Mouse (Mus musculus) midbrain, embryonic 14.5 days (tissue): Measurements from ENCODE around the gene Fzd1. TPM values are rescaled to one million over a fixed set of nuclear protein-coding genes. Genes with fewer than 3 reads are reported as not detected.
A peak's percentile ranks its signal among the peaks of the same experiment; 100 is the strongest.

Experiments used
- ATAC-seq: fragments of 200-750 bp; cut with Nextera tagmentation; 2 replicates; pipeline ENCODE4 v1.8.0; 2017; ENCODE audit warnings: moderate number of reproducible peaks, moderate library complexity; ENCODE audit not compliant: low FRiP score, low TSS enrichment
- DNase-seq: peaks from one replicate; pipeline ENCODE4 v3.0.0-alpha.2; 2015
- H3K27ac ChIP-seq: fragments of 300-500 bp; sonication (generic); replicated peaks from 2 replicates; pipeline ENCODE4 v1.5.1; 2014; ENCODE audit warnings: mild to moderate bottlenecking, low read depth, low read length, moderate library complexity
- H3K27me3 ChIP-seq: fragments of 300-500 bp; sonication (generic); 2 replicates; pipeline ENCODE4 v1.6.1; 2014; ENCODE audit warnings: low read length, control low read depth, mixed read lengths; ENCODE audit not compliant: control insufficient read depth, insufficient read depth
- H3K36me3 ChIP-seq: fragments of 300-500 bp; sonication (generic); 2 replicates; pipeline ENCODE4 v1.6.1; 2014; ENCODE audit warnings: low read length, control low read depth; ENCODE audit not compliant: control insufficient read depth, insufficient read depth
- H3K4me1 ChIP-seq: fragments of 300-500 bp; sonication (generic); 2 replicates; pipeline ENCODE4 v1.6.1; 2014; ENCODE audit warnings: mild to moderate bottlenecking, antibody characterized with exemption, low read length, control low read depth; ENCODE audit not compliant: control insufficient read depth, insufficient read depth
- H3K4me2 ChIP-seq: fragments of 300-500 bp; sonication (generic); 2 replicates; pipeline ENCODE4 v1.6.1; 2014; ENCODE audit warnings: mild to moderate bottlenecking, low read length, moderate library complexity
- H3K4me3 ChIP-seq: fragments of 300-500 bp; sonication (generic); replicated peaks from 2 replicates; pipeline ENCODE4 v1.5.1; 2014; ENCODE audit warnings: low read depth, low read length
- H3K9ac ChIP-seq: fragments of 300-500 bp; sonication (generic); replicated peaks from 2 replicates; pipeline ENCODE4 v1.6.1; 2014; ENCODE audit warnings: mild to moderate bottlenecking, low read length, moderate library complexity
- H3K9me3 ChIP-seq: fragments of 300-500 bp; sonication (generic); 2 replicates; pipeline ENCODE4 v1.6.1; 2016; ENCODE audit warnings: low read length, control low read depth, mixed read lengths; ENCODE audit not compliant: control insufficient read depth
- WGBS: fragments of 180-500 bp; shearing (Covaris S2); extraction: QIAGEN DNeasy Blood & Tissue Kit; methylation state at CpG from one replicate; pipeline ENCODE4 v1.1.7; 2014; 5-methylcytosine and 5-hydroxymethylcytosine counted together
- polyA plus RNA-seq: library from polyadenylated mRNA; unstranded; fragments of >200 nt; fragmentation: Nextera tagmentation; extraction: Ambion mirVana; gene quantifications from 2 replicates; pipeline ENCODE4 v1.2.1, GENCODE M21; 2014

Gene Fzd1
- polyA plus RNA-seq, 1 experiment from 2014 or later = 44.3 TPM

- 69% methylated on average over 3 of the region's 3 CpGs for WGBS
- no peak overlapping the region for H3K27ac ChIP-seq
- peaks cover 3% of the 10 kb centered on the region; the same call in 1 of the 2 replicates for H3K27me3 ChIP-seq
- no peak overlapping the region for H3K4me3 ChIP-seq
- H3K36me3 ChIP-seq = no peaks in the 10 kb centered on the region
- no peak overlapping the region for H3K4me2 ChIP-seq
- peaks cover 7% of the 10 kb centered on the region; the same call in 1 of the 2 replicates for H3K4me1 ChIP-seq
- H3K9me3 ChIP-seq = no peaks in the 10 kb centered on the region
- H3K9ac ChIP-seq = no peak overlapping the region
- DNase-seq (no peak), ATAC-seq (no peak)
Observed at GRCm38 (mm10) chr5:4778274-4778673, 20.4 kb upstream of the Fzd1 start.

GRCm38 (mm10) chr5:4776495-4776894 lies 18.7 kb upstream of the Fzd1 start:
- Histone ChIP-seq H3K4me1 (peaks cover 8% of the 10 kb centered on the region; the same call in 1 of the 2 replicates), H3K4me3 (no peak overlapping the region), H3K36me3 (no peaks in the 10 kb centered on the region), H3K9ac (no peak overlapping the region), H3K27me3 (peaks cover 3% of the 10 kb centered on the region; the same call in 1 of the 2 replicates), H3K27ac (no peak overlapping the region), H3K9me3 (no peaks in the 10 kb centered on the region), H3K4me2 (no peak overlapping the region)
- ATAC-seq (no peak), DNase-seq (no peak)
- WGBS = 77% methylated on average over 2 of the region's 2 CpGs

DNA sequence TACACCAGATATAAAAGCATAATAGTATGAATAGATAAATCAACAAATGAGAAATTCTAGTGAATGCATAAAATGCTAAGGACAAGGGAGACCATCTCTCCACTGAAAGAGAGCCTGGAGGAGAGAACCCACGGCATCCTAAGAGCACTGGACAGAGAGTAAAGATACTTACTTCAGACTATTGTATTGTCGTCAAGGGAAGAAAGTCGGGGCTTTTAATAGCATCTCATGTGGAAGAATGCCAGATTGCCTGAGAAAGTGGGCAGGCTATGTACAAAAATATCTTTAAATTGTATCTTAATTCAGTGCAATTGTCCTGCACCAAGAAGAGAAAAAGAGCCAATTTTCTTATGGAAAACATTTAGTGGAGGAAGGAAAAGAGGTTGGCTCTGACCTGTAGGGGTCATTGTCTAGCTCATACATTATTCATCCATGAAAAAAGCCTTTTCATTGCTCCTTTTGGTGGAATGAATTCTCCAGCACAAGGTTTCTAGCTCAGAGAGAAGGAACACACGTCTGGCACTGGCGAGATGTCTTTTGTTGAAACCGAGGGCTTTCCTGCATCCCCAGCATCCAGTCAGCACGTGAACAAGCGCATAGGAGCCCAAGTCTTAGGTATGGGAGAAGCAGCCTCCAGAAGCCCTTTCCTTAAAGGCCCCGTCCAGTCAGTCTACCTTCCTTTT lies 15.4 kb upstream of the Fzd1 start:
- Histone ChIP-seq H3K4me1 (peaks cover 8% of the 10 kb centered on the region; the same call in 1 of the 2 replicates), H3K36me3 (no peaks in the 10 kb centered on the region), H3K4me2 (no peak overlapping the region), H3K9ac (no peak overlapping the region), H3K27me3 (no peaks in the 10 kb centered on the region), H3K27ac (peak overlapping the region; percentile 41; the same call in 1 of the 2 replicates), H3K4me3 (no peak overlapping the region), H3K9me3 (no peaks in the 10 kb centered on the region)
- ATAC-seq = no peak
- peak; percentile 42 for DNase-seq
- 11% methylated on average over 9 of the region's 9 CpGs for WGBS

GRCm38 (mm10) chr5:4770609-4771008 lies 12.8 kb upstream of the Fzd1 start:
- Histone ChIP-seq H3K27me3 (no peaks in the 10 kb centered on the region), H3K4me3 (no peak overlapping the region), H3K9me3 (no peaks in the 10 kb centered on the region), H3K27ac (no peak overlapping the region), H3K9ac (no peak overlapping the region), H3K4me2 (no peak overlapping the region), H3K4me1 (peaks cover 8% of the 10 kb centered on the region; the same call in 1 of the 2 replicates), H3K36me3 (no peaks in the 10 kb centered on the region)
- WGBS = 81% methylated on average over 1 of the region's 1 CpGs
- ATAC-seq (no peak), DNase-seq (no peak)

GRCm38 (mm10) chr5:4767896-4768295 lies 10.1 kb upstream of the Fzd1 start:
- H3K27ac ChIP-seq = no peak overlapping the region
- ATAC-seq (no peak), DNase-seq (no peak)
- H3K9ac ChIP-seq = no peak overlapping the region
- no peaks in the 10 kb centered on the region for H3K36me3 ChIP-seq
- no peak overlapping the region for H3K4me3 ChIP-seq
- no peaks in the 10 kb centered on the region for H3K4me1 ChIP-seq
- WGBS = 73% methylated on average over 2 of the region's 2 CpGs
- no peaks in the 10 kb centered on the region for H3K27me3 ChIP-seq
- no peak overlapping the region for H3K4me2 ChIP-seq
- no peaks in the 10 kb centered on the region for H3K9me3 ChIP-seq

- Histone ChIP-seq H3K9ac (no peak overlapping the region), H3K27ac (no peak overlapping the region), H3K9me3 (no peaks in the 10 kb centered on the region), H3K4me3 (no peak overlapping the region), H3K36me3 (no peaks in the 10 kb centered on the region), H3K4me2 (no peak overlapping the region), H3K4me1 (no peaks in the 10 kb centered on the region), H3K27me3 (no peaks in the 10 kb centered on the region)
- ATAC-seq (no peak), DNase-seq (no peak)
- WGBS = 69% methylated on average over 5 of the region's 5 CpGs
Observed at GRCm38 (mm10) chr5:4766719-4767118, 8.9 kb upstream of the Fzd1 start.

DNA sequence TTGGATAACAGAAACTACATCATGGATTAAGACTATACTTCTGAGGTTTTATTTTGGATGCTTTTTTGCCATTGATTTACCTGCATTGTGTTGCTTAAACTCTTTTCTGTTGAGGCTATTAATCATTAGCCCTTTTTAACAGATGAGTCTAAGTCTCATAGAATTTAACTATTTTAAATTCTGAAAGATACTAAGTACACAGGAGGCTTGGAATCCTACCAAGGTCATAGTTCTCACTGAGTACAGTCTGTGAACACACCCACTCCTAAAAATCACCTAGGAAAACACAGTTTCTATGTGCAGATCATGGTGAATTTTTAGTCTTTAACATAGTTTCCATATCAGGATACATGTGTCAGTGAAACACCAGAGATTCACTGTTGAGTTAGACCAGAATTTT lies 4.1 kb upstream of the Fzd1 start:
- Histone ChIP-seq H3K9ac (no peak overlapping the region), H3K9me3 (no peaks in the 10 kb centered on the region), H3K4me2 (no peak overlapping the region), H3K27me3 (no peaks in the 10 kb centered on the region), H3K36me3 (no peaks in the 10 kb centered on the region), H3K4me1 (peaks cover 4% of the 10 kb centered on the region; the same call in 1 of the 2 replicates), H3K27ac (no peak overlapping the region), H3K4me3 (no peak overlapping the region)
- DNase-seq (no peak), ATAC-seq (no peak)

- 1% methylated on average over 23 of the region's 23 CpGs for WGBS
- Histone ChIP-seq H3K27me3 (no peaks in the 10 kb centered on the region), H3K9me3 (no peaks in the 10 kb centered on the region), H3K4me1 (peaks cover 7% of the 10 kb centered on the region), H3K36me3 (peaks cover 4% of the 10 kb centered on the region; the same call in 1 of the 2 replicates), H3K9ac (peak overlapping the region; percentile 96), H3K27ac (peak overlapping the region; percentile 99), H3K4me2 (peak overlapping the region; percentile 91), H3K4me3 (peak overlapping the region; percentile 90)
- no peak for ATAC-seq
- peak; percentile 56 for DNase-seq
Observed at GRCm38 (mm10) chr5:4758331-4759080, 671 bp upstream of the Fzd1 start.
